Mouse (Mus musculus) NIH3T3 (cell line): ENCODE measurements around the gene Polr2a.
"Not testable (repeated sequence)": the region's sequence is repeated elsewhere in the genome, so short reads cannot be mapped to it uniquely, and the experiment has no call there.

Experiments used
- DNase-seq: peaks from one replicate; pipeline ENCODE4 v3.0.0-alpha.2; 2012; ENCODE audit warnings: low read depth

Gene Polr2a

DNA sequence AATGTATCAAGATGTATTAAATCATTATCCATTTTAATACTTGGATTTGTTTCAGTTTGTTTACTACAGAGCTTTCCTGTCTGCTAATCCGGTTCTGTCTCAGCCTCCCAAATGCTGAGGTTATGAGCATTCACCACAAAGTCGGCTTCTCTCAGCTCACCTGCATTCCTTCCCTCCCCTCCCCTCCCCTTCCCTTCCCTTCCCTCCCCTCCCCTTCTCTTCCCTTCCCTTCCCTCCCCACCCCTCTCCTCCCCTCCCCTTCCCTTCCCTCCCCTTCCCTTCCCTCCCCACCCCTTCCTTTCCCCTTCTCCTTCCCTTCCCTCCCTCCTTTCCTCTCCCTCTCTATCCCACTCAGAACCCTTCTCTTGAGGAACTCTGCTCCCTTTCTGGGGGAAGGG is 53.8 kb downstream of the Polr2a start:
- no peak for DNase-seq

DNA sequence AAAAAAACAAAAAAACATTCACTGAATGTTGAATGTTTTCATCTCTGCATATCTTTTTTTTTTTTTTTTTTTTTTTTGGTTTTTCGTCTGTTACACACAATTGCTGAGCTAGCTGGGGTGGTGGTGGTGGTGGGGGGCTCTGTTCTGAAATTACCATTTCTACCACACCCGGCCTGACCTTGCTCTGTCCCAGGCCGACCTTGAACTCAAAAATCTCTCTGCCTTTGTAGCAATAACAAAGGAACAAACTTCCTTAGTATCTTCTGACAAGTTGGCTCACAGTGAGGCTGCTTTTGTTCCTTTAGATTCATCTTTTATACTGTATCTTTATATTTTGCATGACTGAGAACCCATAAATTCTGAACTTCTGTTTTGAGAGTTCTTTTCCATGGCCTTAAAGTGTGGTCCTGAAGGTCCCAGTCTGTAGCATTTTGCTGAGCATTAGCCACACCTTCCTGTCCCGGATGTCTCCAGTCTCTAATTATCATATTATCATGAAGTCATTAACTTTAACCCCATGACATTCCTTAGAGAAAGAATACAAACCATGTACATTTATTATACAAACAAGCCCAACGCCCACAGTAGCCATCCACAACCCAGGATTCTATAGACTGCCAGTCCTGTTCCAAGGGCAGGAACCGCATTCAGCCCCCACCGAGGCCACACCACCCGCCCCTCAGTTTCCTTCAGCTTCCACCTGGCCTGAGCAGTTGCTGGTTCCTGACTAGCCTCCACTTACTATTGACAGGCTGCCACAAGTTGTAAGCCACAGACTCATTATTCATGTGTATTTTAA is 54.4 kb downstream of the Polr2a start:
- no peak for DNase-seq

DNA sequence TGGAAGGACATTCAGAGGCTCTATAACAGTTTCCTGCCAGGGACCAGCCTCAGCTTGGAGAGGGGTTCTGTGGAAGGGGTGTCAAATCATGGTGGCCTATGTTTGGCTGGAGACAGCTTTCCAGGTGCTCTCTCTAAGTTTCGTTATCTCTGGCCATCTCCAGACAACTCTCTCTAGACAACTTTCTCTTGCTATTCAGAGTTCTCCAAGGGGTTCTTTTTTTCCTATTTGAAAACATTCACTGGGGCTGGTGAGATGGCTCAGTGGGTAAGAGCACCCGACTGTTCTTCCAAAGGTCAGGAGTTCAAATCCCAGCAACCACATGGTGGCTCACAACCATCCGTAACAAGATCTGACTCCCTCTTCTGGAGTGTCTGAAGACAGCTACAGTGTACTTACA is 55.1 kb downstream of the Polr2a start:
- not testable (repeated sequence) for DNase-seq

DNA sequence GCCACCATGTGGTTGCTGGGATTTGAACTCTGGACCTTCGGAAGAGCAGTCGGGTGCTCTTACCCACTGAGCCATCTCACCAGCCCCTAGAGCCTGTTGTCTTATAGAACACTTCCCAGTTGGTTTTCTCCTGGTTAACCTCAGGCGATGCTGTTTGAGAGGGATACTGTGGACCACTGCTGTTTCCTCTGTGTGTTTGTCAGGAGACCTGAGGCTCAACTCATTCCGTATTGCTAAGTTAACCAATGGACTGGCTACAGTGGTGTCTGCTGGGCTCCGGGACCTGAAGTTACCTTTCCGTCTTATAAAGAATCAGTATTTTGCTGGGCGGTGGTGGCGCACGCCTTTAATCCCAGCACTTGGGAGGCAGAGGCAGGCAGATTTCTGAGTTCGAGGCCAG is 55.6 kb downstream of the Polr2a start:
- not testable (repeated sequence) for DNase-seq

DNA sequence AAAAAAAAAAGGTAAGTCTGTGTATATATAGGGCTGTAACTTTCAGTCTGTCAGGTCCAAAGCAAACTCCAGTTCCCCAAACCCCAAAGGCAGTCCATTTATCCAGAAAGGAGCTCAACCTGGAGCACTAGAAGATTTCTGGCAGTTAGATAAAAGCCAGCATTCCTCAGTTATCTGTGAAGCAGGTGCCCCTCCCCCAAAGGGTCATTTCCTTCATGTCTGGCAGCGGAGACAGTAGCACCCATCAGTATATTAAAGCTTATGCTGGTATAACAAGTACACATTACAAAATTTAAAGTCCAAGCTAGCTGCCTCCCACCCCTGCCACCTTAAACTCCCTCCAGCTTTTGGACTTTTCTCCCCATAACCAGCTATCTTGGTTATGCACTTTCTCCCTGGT is 58.8 kb downstream of the Polr2a start:
- no peak for DNase-seq

DNA sequence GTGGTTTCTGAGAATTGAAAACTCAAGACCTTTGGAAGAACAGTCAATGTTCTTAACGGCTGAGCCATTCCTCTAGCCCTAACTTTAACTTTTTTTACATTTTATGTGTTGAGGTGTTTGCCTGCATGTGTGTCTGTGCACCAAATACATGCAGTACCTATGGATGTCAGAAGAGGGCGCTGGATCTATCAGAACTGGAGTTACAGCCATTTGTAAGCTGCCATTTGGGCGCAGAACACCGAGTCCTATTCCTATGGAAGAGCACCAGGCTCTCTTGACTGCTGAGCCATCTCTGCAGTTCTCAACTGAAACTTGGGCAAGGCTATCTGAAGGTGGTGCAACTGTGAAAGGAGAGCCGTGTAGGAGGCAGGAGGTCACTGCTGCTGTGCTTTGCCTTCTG is 59.9 kb downstream of the Polr2a start:
- no peak for DNase-seq

DNA sequence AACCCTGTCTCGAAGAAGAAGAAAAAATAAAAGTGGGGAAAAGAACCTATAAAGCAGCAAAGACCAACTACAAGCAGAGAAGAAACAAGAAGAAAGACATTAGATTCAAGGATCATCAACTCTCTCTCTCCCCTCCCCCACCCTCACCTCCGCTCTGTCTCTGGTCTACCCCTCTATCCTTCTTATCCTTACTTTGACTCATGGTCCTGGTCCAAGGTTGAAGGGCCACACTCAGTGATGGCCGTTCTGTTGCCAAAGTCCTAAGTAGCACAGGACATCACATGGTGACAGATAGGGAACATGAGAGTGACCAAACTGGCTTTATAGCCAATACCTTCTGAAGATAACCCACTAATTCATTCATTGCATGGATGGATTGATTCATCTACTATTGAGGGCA is 61.0 kb downstream of the Polr2a start:
- no peak for DNase-seq

DNA sequence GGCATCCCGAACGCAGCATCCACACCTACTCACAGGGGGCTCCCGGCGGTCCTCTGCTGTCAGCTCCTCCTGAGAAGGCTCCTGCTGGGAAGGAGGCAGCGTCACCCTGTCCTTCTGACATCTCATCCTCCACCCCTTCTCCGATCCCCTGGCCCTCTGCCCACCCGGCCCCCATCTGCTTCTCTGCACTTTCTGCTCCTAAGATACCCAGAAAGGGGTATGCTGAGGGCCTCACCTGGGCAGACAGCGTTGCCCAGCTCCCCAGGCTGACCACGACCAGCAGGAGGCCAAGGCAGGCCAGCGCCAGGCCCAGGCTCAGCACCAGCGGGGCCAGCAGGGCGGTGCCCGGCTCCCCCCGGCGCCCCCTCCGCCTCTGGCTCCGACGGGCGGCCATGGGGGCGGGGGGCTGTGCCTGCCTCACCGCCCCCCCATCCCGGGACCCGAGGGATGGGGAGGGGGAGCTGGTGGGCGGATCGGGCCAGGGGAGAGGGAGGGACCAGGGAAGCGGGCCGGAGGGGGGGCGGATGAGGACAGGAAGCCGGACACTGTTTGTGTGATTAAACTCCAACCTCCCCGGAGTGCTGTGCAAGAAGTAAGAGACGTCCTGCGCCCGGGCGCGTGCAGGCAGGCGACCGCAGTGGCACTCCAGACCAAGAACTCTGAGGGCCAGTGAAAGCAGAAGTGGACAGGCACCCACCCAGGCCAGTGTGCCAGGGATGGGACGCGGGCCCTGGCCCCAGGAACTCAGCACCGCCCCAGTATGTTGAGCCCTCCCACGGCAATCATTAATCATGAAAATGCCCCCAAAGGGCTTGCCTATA is 62.9 kb downstream of the Polr2a start, which contains the start of the genes Tnfsf12 and Tnfsfm13:
TSS of gene Tnfsf12 (minus strand) at position 489 of the 821 bp plus-strand sequence.
TSS of gene Tnfsfm13 (minus strand) at position 738 of the 821 bp plus-strand sequence.
- DNase-seq, result peak; percentile 83

DNA sequence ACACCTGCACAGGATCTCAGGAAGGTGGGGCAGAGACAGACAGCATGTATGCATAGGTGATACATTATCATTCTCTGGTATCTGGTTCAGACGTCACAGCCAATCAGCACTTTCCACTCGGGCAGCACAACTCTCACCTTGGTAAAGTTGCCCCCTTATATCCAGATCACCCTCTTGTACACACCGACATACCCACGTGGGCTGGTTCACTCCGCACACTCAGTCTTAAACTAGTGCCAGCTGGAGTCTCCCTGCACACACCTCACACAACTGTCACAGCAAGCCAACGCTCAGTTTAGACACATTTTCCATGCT is 63.4 kb downstream of the Polr2a start:
- no peak for DNase-seq

DNA sequence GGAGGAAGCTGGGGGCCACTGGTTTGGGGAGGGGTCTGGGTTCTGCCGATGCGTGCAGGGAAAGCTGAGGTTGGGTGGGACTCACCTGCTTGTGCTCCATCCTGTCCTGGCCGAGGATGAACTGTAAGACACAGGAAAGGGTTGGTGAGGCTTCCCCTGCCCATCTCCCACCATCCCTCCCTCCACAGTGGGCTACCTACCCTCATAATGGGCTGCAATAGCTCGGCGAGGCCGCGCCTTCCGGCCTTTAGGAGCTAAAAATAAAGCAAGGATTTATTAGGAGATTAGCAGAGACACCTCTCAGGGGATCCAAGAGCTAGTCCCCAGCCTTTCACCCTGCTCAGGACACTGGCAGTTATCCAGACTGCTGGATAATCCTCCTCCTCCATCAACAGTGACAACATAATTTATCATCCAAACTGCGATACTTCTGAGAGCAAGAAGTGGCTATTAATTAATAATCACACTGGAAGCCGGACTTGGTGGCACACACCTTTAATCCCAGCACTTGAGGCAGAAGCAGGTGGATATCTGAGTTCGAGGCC is 64.9 kb downstream of the Polr2a start:
- DNase-seq, result no peak

DNA sequence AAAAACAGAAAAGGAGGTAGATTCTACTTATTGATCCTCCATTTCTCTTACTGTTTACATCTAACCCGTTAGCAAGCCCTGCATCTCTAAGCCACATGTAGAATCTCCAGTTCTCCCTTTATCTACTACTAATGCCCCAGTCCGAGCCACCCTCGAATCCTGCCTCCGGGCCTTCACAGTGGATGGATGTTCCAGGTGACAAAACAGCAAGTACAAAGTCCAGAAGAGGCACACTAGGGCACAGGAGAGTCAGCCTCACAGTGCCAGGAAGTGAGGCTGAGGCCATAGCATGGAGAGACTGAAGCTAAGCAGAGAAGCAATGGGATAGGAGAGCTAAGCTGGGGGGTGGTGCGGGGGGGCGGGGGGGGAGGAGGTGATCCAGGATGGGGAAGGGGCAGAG is 65.6 kb downstream of the Polr2a start:
- no peak for DNase-seq

DNA sequence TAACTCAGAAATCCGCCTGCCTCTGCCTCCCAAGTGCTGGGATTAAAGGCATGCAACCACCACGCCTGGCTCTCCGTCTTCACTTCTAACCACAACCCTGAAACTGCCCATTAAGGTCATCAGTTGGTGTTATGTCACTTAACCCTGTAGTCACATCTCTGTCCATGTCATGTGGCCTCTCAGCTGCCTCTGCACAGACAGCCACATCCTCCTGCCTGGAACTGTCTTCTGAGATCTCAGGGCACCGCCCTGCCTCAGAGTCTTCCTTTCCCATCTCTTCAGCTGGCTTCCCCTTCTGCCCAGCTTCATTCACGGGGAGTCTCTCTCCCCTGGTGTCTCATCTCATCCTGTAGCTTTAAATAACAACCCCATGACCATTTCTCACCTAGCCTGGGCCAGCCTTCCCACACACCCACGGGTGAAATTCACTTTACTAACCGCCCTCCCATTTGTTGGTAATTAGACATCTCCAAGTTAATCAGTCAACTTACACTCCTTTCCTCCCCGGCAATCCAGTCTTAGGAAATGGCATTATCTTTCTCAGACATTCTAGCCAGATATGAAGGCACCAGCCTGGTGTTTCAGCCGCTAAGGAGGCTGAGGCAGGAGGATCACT is 66.1 kb downstream of the Polr2a start:
- DNase-seq, result no peak

DNA sequence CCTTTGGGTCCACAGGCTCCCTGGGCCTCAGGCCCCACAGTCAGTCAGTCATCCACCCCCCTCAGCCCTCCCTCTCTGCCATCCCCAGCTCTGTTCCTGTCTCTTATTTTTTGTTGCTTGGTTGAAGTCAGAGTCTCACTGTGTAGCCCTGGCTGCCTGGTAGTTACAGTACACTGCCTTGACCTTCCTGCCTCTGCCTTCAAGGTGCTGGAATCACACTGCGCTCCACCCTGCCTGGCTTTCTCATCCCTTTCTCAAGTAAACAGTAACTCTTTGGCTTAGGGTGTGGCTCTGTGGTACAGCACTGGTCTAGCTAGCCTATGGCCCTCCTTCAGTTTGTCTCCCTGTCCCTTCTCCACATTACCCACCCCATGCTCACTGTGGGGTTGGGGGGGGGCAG is 68.5 kb downstream of the Polr2a start:
- DNase-seq, result no peak

DNA sequence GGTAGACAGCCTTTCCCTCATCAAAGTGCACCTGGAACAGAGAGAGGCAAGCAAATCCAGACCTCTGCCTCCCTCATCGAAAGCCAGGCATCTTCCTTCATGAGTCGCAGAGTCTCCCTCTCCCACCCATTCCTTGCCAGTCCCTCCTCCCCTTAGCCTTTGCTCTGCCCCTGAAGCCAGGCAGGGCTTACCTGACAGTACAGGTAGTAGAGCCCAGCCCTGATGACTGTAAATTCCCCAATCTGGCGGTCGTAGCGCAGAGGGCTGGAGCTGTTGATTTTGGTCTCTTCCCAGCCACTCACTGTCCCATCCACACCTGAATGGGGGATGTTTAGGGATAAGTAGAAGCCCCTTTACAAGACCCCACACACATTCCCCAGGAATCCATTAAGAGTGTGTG is 71.4 kb downstream of the Polr2a start:
- no peak for DNase-seq

DNA sequence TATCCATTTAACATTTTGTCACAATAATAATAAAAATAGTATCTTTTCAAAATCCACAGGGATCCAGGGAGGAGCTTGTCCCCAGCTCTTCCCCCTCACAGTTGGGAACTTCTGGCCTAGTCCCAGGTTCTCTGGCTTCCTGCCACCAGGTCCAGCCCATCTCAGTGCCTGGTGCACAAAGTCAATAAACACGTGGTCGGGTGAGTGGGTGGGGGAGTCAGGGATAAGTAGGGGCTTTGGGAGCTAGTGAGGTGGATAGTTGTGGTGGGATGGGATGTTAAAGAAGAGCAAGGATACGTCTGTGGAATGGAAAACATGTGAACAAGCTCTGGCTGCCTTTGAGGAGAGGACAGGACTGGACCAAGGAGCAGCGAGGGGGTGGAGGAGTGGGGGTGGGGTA is 72.1 kb downstream of the Polr2a start:
- DNase-seq, result peak; percentile 68

DNA sequence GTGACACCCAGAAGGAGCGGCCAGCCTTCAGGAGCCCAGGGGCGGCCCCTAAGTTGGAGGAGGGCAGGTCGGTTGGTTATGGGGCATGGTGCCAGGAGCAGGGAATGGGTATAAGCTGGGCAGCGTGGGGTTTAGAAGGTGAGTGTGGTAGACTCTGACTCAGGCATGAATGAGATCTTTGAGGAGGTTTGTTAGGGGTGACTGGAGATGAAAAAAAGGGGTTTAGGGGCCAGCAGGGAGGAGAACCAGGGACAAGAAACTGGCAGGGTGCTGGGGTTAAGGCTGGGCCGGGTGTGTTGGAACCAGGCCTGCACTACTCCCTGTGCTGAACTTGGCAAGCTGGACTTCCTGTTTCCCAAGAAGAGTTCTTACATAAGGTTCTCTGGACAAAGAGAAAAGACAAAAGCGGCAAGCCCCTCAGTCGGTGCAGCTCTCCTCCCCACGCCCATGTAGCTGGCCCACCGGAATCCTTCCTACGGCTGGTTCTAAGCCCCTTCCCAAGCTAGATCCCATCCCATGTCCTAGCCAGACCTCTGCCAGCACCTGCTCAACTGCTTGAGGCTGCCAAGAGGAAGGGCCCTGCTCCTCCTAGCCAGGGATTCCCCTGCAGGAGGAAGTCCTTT is 72.8 kb downstream of the Polr2a start, which contains the start of gene Tnfsf13:
TSS of gene Tnfsf13 (minus strand) at position 259 of the 623 bp plus-strand sequence.
- DNase-seq, result peak; percentile 81

DNA sequence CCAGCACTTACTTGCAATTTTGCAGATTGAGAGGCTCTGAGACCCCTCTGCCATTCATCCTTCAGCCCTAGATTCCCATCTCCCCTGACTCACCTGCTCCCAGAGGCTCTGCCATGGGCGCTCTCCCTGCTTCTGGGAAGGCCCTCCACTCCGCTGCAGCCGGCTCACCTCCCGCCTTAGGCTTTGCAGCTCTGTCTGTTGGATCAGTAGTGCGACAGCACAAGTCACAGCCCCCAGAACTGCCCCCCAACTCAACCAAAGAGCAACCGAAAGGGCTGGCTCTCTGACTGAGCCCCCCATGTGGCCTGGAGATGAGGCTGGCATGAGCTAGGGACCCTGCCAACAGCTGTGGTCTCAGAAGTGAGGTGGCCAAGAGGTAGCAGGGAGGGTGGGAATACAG is 73.5 kb downstream of the Polr2a start:
- no peak for DNase-seq

DNA sequence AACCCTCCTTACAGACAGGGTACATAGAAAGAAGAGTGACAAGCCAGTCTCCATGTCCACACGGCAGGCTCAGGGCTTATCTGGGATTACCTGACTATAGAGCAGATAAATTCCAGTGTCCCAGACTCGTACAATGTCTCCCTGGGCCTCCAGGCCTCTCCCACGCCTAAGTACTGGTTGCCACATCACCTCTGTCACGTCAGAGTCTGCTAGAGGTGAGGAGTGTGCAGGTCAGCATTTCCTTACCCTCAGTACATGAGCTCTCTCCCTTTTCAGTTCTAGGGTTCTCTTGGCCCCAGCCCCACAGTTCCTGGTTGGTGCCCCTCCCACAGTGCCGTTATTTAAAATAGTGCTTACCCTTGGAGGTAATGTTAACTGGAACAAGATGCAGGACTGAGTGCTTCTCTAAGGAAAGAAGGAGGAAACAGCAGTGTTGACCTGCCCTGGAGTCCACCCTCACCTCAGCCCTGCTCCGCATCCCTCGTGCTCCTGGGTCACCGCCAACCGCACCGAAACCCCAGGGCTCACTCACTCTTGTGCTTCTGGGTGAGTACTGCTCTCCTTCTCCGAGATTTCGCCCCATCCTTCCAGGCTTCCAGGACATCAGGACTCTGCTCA is 74.2 kb downstream of the Polr2a start:
- no peak for DNase-seq
